Mouse (Mus musculus) hindbrain, postnatal 0 days (tissue): ENCODE results near the gene Tmem131l. TPM values are rescaled to one million over a fixed set of nuclear protein-coding genes. Genes with fewer than 3 reads are reported as not detected.

Source experiments
- ATAC-seq: fragments of 200-750 bp; cut with Nextera tagmentation; 2 replicates; pipeline ENCODE4 v1.8.0; 2017; ENCODE audit warnings: mild to moderate bottlenecking, moderate TSS enrichment, moderate library complexity
- DNase-seq: peaks from one replicate; pipeline ENCODE4 v3.0.0-alpha.2; 2015; ENCODE audit warnings: low spot score
- H3K27ac ChIP-seq: fragments of 300-500 bp; sonication (generic); 2 replicates; pipeline ENCODE4 v1.5.1; 2014; ENCODE audit warnings: mild to moderate bottlenecking
- H3K27me3 ChIP-seq: fragments of 300-500 bp; sonication (generic); 2 replicates; pipeline ENCODE4 v1.6.1; 2014; ENCODE audit warnings: low read length, mixed read lengths; ENCODE audit not compliant: insufficient read depth
- H3K36me3 ChIP-seq: fragments of 300-500 bp; sonication (generic); 2 replicates; pipeline ENCODE4 v1.6.1; 2014; ENCODE audit warnings: low read length, mixed read lengths; ENCODE audit not compliant: insufficient read depth
- H3K4me1 ChIP-seq: fragments of 300-500 bp; sonication (generic); 2 replicates; pipeline ENCODE4 v1.6.1; 2014; ENCODE audit warnings: antibody characterized with exemption, low read length, mixed read lengths; ENCODE audit not compliant: insufficient read depth
- H3K4me2 ChIP-seq: fragments of 300-500 bp; sonication (generic); 2 replicates; pipeline ENCODE4 v1.6.1; 2014; ENCODE audit warnings: low read depth, mild to moderate bottlenecking, low read length, moderate library complexity, mixed read lengths
- H3K4me3 ChIP-seq: fragments of 300-500 bp; sonication (generic); 2 replicates; pipeline ENCODE4 v1.5.1; 2014; ENCODE audit warnings: low read length
- H3K9ac ChIP-seq: fragments of 300-500 bp; sonication (generic); replicated peaks from 2 replicates; pipeline ENCODE4 v1.6.1; 2014; ENCODE audit warnings: mild to moderate bottlenecking, low read length, moderate library complexity, mixed read lengths
- H3K9me3 ChIP-seq: fragments of 300-500 bp; sonication (generic); 2 replicates; pipeline ENCODE4 v1.6.1; 2016; ENCODE audit warnings: low read length, mixed read lengths
- CTCF ChIP-seq: IDR thresholded peaks from 2 replicates; pipeline ENCODE4 v1.5.1; 2016; ENCODE audit warnings: antibody characterized with exemption, control low read depth, low read depth
- WGBS: fragments of 180-500 bp; shearing (Covaris S2); extraction: QIAGEN DNeasy Blood & Tissue Kit; methylation state at CpG from one replicate; pipeline ENCODE4 v1.1.7; 2014; 5-methylcytosine and 5-hydroxymethylcytosine counted together
- polyA plus RNA-seq: library from polyadenylated mRNA; unstranded; fragments of >200 nt; fragmentation: Nextera tagmentation; extraction: Ambion mirVana; gene quantifications from 2 replicates; pipeline ENCODE4 v1.2.1, GENCODE M21; 2015
- total RNA-seq: library from RNA; depleted of rRNA; stranded (reverse); fragments of >200 nt; gene quantifications from 2 replicates; pipeline ENCODE4 v1.2.3, GENCODE M21; 2014

The Tmem131l gene
- total and polyA plus RNA-seq, 2 experiments from 2014 or later, result 18.6 to 33.2 TPM

DNA sequence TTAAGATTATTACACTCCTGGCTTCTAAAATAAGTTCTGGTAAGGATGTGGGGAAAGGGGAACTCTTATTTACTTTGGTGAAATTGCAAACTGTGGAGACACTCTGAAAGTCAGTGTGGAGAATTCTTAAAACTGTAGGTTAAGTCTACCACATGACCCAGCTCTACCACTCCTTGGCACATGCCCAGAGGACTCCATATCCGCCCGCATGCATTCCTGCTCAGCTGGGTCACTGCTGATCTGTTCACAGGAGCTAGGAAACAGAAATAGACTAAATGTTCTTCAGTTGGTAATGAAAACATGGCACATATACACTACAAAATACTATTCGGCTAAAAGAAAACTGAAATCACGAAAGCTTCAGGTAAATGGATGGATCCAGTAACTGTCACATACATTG, 37.5 kb upstream of the Tmem131l start:
- Histone ChIP-seq H3K27me3 (no peaks in the 10 kb centered on the region), H3K36me3 (no peaks in the 10 kb centered on the region), H3K9me3 (peaks cover 3% of the 10 kb centered on the region; the same call in 1 of the 2 replicates), H3K9ac (no peak overlapping the region), H3K4me3 (no peak overlapping the region), H3K4me1 (no peaks in the 10 kb centered on the region), H3K4me2 (no peak overlapping the region), H3K27ac (no peak overlapping the region)
- WGBS, result 80% methylated on average over 4 of the region's 4 CpGs
- TF ChIP-seq CTCF, result no peak
- DNase-seq (no peak), ATAC-seq (no peak)

- DNase-seq, result no peak
- Histone ChIP-seq H3K4me3 (no peak overlapping the region), H3K27me3 (no peaks in the 10 kb centered on the region), H3K36me3 (no peaks in the 10 kb centered on the region), H3K27ac (no peak overlapping the region), H3K9me3 (no peaks in the 10 kb centered on the region), H3K4me2 (no peak overlapping the region), H3K4me1 (no peaks in the 10 kb centered on the region), H3K9ac (no peak overlapping the region)
- WGBS, result 60% methylated on average over 13 of the region's 13 CpGs
- no peak for ATAC-seq
- TF ChIP-seq CTCF, result no peak; the same call in 1 of the 2 replicates
These were observed 36.8 kb upstream of the Tmem131l start for GRCm38 (mm10) chr3:84076543-84077332.

DNA sequence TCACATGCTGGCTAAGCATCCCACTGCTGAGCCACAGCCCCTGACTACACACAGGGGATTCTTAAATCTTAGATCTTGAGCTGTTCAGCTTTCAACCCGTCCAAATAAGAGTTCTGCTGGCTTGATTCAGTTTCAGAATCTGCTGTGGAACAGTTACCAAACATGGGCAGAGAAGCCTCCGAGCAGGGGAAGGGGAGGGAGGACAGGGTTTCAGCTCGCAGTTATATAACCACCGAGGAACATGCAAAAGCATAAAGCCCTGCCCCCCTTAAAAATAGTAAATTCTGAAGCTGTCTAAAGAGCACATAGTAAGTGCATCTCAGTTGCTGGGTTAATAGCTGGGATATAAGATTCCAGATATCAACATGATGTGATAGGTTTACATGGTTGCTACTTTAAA, 35.5 kb upstream of the Tmem131l start:
- Histone ChIP-seq H3K9ac (no peak overlapping the region), H3K4me1 (no peaks in the 10 kb centered on the region), H3K36me3 (no peaks in the 10 kb centered on the region), H3K9me3 (no peaks in the 10 kb centered on the region), H3K27ac (no peak overlapping the region), H3K4me3 (no peak overlapping the region), H3K27me3 (no peaks in the 10 kb centered on the region), H3K4me2 (no peak overlapping the region)
- no peak for ATAC-seq
- TF ChIP-seq CTCF, result no peak
- WGBS, result 75% methylated on average over 4 of the region's 4 CpGs
- no peak for DNase-seq

DNA sequence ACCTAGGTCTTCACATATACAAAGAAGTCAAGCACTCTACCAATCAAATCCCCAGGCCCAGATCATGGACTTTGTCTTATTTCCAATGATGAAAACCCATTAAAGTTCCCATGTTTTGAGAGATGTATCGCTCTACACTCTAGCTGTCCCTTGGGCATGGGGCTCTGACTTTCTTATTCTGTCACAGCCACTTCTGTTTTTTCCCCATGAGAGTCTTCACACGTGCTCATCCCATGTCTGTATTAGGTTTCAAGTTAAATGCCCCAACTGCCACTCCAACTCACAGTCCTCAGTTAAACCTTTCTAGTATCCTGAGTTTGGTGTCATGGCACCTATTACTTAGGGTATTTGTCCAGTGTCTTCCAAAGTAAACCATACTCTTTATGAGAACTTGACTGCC, 34.8 kb upstream of the Tmem131l start:
- 81% methylated on average over 2 of the region's 2 CpGs for WGBS
- Histone ChIP-seq H3K27me3 (no peaks in the 10 kb centered on the region), H3K4me3 (no peak overlapping the region), H3K4me2 (no peak overlapping the region), H3K9me3 (no peaks in the 10 kb centered on the region), H3K36me3 (no peaks in the 10 kb centered on the region), H3K4me1 (no peaks in the 10 kb centered on the region), H3K27ac (no peak overlapping the region), H3K9ac (no peak overlapping the region)
- DNase-seq (no peak), ATAC-seq (no peak)
- TF ChIP-seq CTCF, result no peak

GRCm38 (mm10) chr3:84071641-84072040, 31.7 kb upstream of the Tmem131l start:
- no peaks in the 10 kb centered on the region for H3K36me3 ChIP-seq
- TF ChIP-seq CTCF, result no peak

DNA sequence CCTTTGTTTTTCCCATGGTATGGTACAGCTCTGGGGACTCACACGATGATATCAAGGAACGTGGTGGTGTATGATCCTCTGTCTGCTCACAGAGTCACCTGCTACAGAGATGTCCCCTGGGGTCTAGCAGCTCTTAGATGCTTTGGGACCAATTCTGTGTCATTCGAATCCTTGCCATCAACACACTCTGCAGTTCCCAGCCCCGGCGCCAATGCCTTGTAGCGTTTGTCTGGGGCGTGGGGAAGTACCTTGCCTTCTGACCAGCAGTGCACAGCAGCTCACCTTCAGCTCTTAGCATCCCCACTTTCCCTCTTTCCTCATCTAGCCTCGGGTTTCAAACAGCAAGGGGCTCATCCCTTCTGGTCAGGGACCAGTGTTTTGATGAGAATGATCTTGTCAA, 30.8 kb upstream of the Tmem131l start:
- Histone ChIP-seq H3K9me3 (no peaks in the 10 kb centered on the region), H3K27ac (no peak overlapping the region), H3K4me2 (no peak overlapping the region), H3K9ac (no peak overlapping the region), H3K36me3 (no peaks in the 10 kb centered on the region), H3K4me3 (no peak overlapping the region), H3K27me3 (no peaks in the 10 kb centered on the region), H3K4me1 (no peaks in the 10 kb centered on the region)
- TF ChIP-seq CTCF, result no peak
- ATAC-seq (no peak), DNase-seq (no peak)
- WGBS, result 85% methylated on average over 8 of the region's 8 CpGs

More at GRCm38 (mm10) chr3:84071641-84072040, 31.7 kb upstream of the Tmem131l start:
- ATAC-seq (no peak), DNase-seq (no peak)
- 17% methylated on average over 2 of the region's 2 CpGs for WGBS
- no peak overlapping the region for H3K27ac ChIP-seq
- H3K4me1 ChIP-seq, result no peaks in the 10 kb centered on the region
- no peak overlapping the region for H3K9ac ChIP-seq
- no peak overlapping the region for H3K4me2 ChIP-seq
- no peak overlapping the region for H3K4me3 ChIP-seq
- H3K9me3 ChIP-seq, result no peaks in the 10 kb centered on the region
- H3K27me3 ChIP-seq, result no peaks in the 10 kb centered on the region

DNA sequence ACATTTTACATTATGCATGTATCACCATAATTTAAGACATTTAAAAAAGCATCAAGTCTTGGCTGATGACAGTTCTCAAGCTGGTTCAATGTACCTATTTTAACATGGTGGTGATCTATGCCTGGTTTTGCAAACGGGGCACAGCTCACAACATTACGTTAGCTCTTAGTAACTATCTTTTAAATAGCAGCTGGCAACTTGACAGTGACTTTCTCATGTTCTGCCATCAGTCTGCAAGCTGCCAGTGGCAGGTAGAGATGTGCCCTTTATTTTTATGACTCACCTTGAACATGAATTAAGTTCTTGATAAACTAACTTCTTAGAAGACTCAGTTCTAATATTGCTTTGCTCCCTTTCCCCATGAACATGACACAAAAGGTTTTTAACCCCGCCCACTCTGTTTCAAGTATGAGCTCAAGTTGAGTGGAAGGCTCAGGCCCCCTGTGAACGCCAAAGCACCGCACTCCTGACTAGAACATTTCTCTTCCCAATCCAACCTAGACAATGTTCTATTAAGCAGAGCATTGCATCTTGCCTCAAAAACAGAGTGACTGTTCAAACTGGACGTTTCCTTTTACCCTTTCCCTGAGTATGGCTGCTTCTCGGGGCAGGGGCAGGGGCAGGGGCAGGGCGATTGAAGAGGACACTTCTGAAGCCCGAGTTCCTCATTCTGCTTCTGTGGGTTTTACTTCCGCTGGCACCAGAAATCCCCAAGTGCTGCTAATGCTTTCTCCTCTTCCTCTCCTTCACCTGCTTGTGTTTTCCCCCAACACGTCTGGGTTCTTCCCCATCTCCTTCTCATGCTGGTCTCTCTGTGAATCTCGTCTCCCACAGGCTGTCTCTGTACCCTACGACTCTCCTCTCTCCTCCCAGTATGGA, 29.1 kb upstream of the Tmem131l start:
- H3K9ac ChIP-seq, result no peak overlapping the region
- no peak overlapping the region for H3K4me3 ChIP-seq
- no peak overlapping the region for H3K27ac ChIP-seq
- no peaks in the 10 kb centered on the region for H3K27me3 ChIP-seq
- DNase-seq (no peak), ATAC-seq (no peak)
- H3K4me2 ChIP-seq, result no peak overlapping the region
- WGBS, result 85% methylated on average over 13 of the region's 13 CpGs
- TF ChIP-seq CTCF, result no peak
- no peaks in the 10 kb centered on the region for H3K9me3 ChIP-seq
- H3K36me3 ChIP-seq, result no peaks in the 10 kb centered on the region
- H3K4me1 ChIP-seq, result no peaks in the 10 kb centered on the region
